Mouse (Mus musculus) midbrain, embryonic 12.5 days (tissue): ENCODE data around the gene Atp4a. TPM values are rescaled to one million over a fixed set of nuclear protein-coding genes. Genes with fewer than 3 reads are reported as not detected.
"Not testable (repeated sequence)": the region's sequence is repeated elsewhere in the genome, so short reads cannot be mapped to it uniquely, and the experiment has no call there.

Source experiments
- ATAC-seq: fragments of 200-750 bp; cut with Nextera tagmentation; 2 replicates; pipeline ENCODE4 v1.8.0; 2017; ENCODE audit warnings: low read depth, moderate TSS enrichment, moderate library complexity; ENCODE audit not compliant: low FRiP score
- H3K27ac ChIP-seq: fragments of 300-500 bp; sonication (generic); replicated peaks from 2 replicates; pipeline ENCODE4 v1.5.1; 2016; ENCODE audit warnings: mild to moderate bottlenecking
- H3K27me3 ChIP-seq: fragments of 300-500 bp; sonication (generic); 2 replicates; pipeline ENCODE4 v1.6.1; 2016; ENCODE audit warnings: mild to moderate bottlenecking
- H3K36me3 ChIP-seq: fragments of 300-500 bp; sonication (generic); 2 replicates; pipeline ENCODE4 v1.6.1; 2016
- H3K4me1 ChIP-seq: fragments of 300-500 bp; sonication (generic); 2 replicates; pipeline ENCODE4 v1.6.1; 2016
- H3K4me2 ChIP-seq: fragments of 300-500 bp; sonication (generic); replicated peaks from 2 replicates; pipeline ENCODE4 v1.6.1; 2016; ENCODE audit warnings: mild to moderate bottlenecking, moderate library complexity
- H3K4me3 ChIP-seq: fragments of 300-500 bp; sonication (generic); 2 replicates; pipeline ENCODE4 v1.5.1; 2016; ENCODE audit warnings: mild to moderate bottlenecking
- H3K9ac ChIP-seq: fragments of 300-500 bp; sonication (generic); replicated peaks from 2 replicates; pipeline ENCODE4 v1.6.1; 2016; ENCODE audit warnings: mild to moderate bottlenecking, moderate library complexity
- H3K9me3 ChIP-seq: fragments of 300-500 bp; sonication (generic); 2 replicates; pipeline ENCODE4 v1.6.1; 2016; ENCODE audit warnings: mild to moderate bottlenecking
- WGBS: fragments of 180-500 bp; shearing (Covaris S2); methylation state at CpG from one replicate; pipeline ENCODE4 v1.1.7; 2016; 5-methylcytosine and 5-hydroxymethylcytosine counted together
- polyA plus RNA-seq: library from polyadenylated mRNA; unstranded; fragments of >200 nt; fragmentation: Nextera tagmentation; extraction: Ambion mirVana; gene quantifications from 2 replicates; pipeline ENCODE4 v1.2.1, GENCODE M21; 2016

Atp4a gene
- polyA plus RNA-seq, 1 experiment from 2014 or later: 1.1 TPM

GRCm38 (mm10) chr7:30706214-30706882, 5.7 kb upstream of the Atp4a start:
- Histone ChIP-seq H3K27ac (no peak overlapping the region), H3K36me3 (no peaks in the 10 kb centered on the region), H3K27me3 (no peaks in the 10 kb centered on the region), H3K4me1 (no peaks in the 10 kb centered on the region), H3K9me3 (no peaks in the 10 kb centered on the region), H3K9ac (no peak overlapping the region), H3K4me2 (no peak overlapping the region), H3K4me3 (no peak overlapping the region)
- no peak for ATAC-seq
- WGBS: 84% methylated on average over 8 of the region's 8 CpGs

GRCm38 (mm10) chr7:30707441-30707840, 4.6 kb upstream of the Atp4a start:
- no peaks in the 10 kb centered on the region for H3K9me3 ChIP-seq
- no peaks in the 10 kb centered on the region for H3K27me3 ChIP-seq
- WGBS: 100% methylated on average over 1 of the region's 1 CpGs
- no peaks in the 10 kb centered on the region for H3K36me3 ChIP-seq
- H3K4me1 ChIP-seq: no peaks in the 10 kb centered on the region
- ATAC-seq: no peak
- no peak overlapping the region for H3K27ac ChIP-seq
- no peak overlapping the region for H3K4me3 ChIP-seq
- H3K9ac ChIP-seq: no peak overlapping the region
- H3K4me2 ChIP-seq: no peak overlapping the region

- Histone ChIP-seq H3K27me3 (peaks cover 49% of the 10 kb centered on the region), H3K36me3 (no peaks in the 10 kb centered on the region), H3K4me1 (peaks cover 11% of the 10 kb centered on the region; the same call in 1 of the 2 replicates), H3K9me3 (no peaks in the 10 kb centered on the region), H3K4me3 (peak overlapping the region; percentile 36), H3K9ac (no peak overlapping the region; the same call in 1 of the 2 replicates), H3K27ac (no peak overlapping the region), H3K4me2 (peak overlapping the region; percentile 55)
- ATAC-seq: peak; percentile 96
- WGBS: 2% methylated on average over 43 of the region's 43 CpGs
Observed at GRCm38 (mm10) chr7:30717006-30717715, 5.2 kb downstream of the Atp4a start.

- no peak overlapping the region for H3K27ac ChIP-seq
- H3K36me3 ChIP-seq: no peaks in the 10 kb centered on the region
- H3K4me3 ChIP-seq: peak overlapping the region; percentile 36
- H3K27me3 ChIP-seq: peaks cover 49% of the 10 kb centered on the region
- 8% methylated on average over 14 of the region's 14 CpGs for WGBS
- no peak overlapping the region; the same call in 1 of the 2 replicates for H3K9ac ChIP-seq
- ATAC-seq: no peak; the same call in 1 of the 2 replicates
- H3K9me3 ChIP-seq: no peaks in the 10 kb centered on the region
- peak overlapping the region; percentile 55 for H3K4me2 ChIP-seq
- H3K4me1 ChIP-seq: peaks cover 11% of the 10 kb centered on the region; the same call in 1 of the 2 replicates
Observed at GRCm38 (mm10) chr7:30717716-30718046, 5.7 kb downstream of the Atp4a start.

GRCm38 (mm10) chr7:30719669-30720068, 7.7 kb downstream of the Atp4a start:
- WGBS: 92% methylated on average over 5 of the region's 5 CpGs
- no peaks in the 10 kb centered on the region for H3K9me3 ChIP-seq
- no peak overlapping the region for H3K4me3 ChIP-seq
- no peaks in the 10 kb centered on the region for H3K36me3 ChIP-seq
- H3K27ac ChIP-seq: no peak overlapping the region
- peaks cover 11% of the 10 kb centered on the region; the same call in 1 of the 2 replicates for H3K4me1 ChIP-seq
- ATAC-seq: no peak
- no peak overlapping the region for H3K4me2 ChIP-seq
- H3K27me3 ChIP-seq: peaks cover 45% of the 10 kb centered on the region
- no peak overlapping the region for H3K9ac ChIP-seq

GRCm38 (mm10) chr7:30721286-30721685, 9.3 kb downstream of the Atp4a start:
- Histone ChIP-seq H3K27ac (no peak overlapping the region), H3K27me3 (peaks cover 28% of the 10 kb centered on the region), H3K9ac (no peak overlapping the region), H3K36me3 (peaks cover 4% of the 10 kb centered on the region; the same call in 1 of the 2 replicates), H3K4me1 (peaks cover 11% of the 10 kb centered on the region; the same call in 1 of the 2 replicates), H3K4me3 (no peak overlapping the region), H3K4me2 (no peak overlapping the region), H3K9me3 (no peaks in the 10 kb centered on the region)
- ATAC-seq: no peak
- WGBS: 79% methylated on average over 7 of the region's 7 CpGs

- peaks cover 8% of the 10 kb centered on the region for H3K4me1 ChIP-seq
- 72% methylated on average over 6 of the region's 6 CpGs for WGBS
- no peak for ATAC-seq
Observed at GRCm38 (mm10) chr7:30723274-30723953, 11.4 kb downstream of the Atp4a start.

GRCm38 (mm10) chr7:30728214-30728613, 16.2 kb downstream of the Atp4a start:
- ATAC-seq: no peak
- H3K27me3 ChIP-seq: no peaks in the 10 kb centered on the region
- H3K9ac ChIP-seq: peak overlapping the region; percentile 79
- peaks cover 27% of the 10 kb centered on the region for H3K4me1 ChIP-seq
- peak overlapping the region; percentile 73 for H3K4me3 ChIP-seq
- peak overlapping the region; percentile 63 for H3K4me2 ChIP-seq
- 85% methylated on average over 6 of the region's 6 CpGs for WGBS
- H3K9me3 ChIP-seq: no peaks in the 10 kb centered on the region
- peaks cover 30% of the 10 kb centered on the region for H3K36me3 ChIP-seq
- H3K27ac ChIP-seq: no peak overlapping the region

More at GRCm38 (mm10) chr7:30723274-30723953, 11.4 kb downstream of the Atp4a start:
- Histone ChIP-seq H3K9ac (no peak overlapping the region), H3K27me3 (peaks cover 10% of the 10 kb centered on the region; the same call in 1 of the 2 replicates), H3K9me3 (no peaks in the 10 kb centered on the region), H3K4me3 (no peak overlapping the region), H3K36me3 (peaks cover 20% of the 10 kb centered on the region), H3K27ac (no peak overlapping the region), H3K4me2 (no peak overlapping the region)

GRCm38 (mm10) chr7:30728739-30729395, 16.9 kb downstream of the Atp4a start:
- Histone ChIP-seq H3K27ac (peak overlapping the region; percentile 91), H3K4me3 (peak overlapping the region; percentile 73), H3K9ac (peak overlapping the region; percentile 79), H3K4me1 (peaks cover 27% of the 10 kb centered on the region), H3K27me3 (no peaks in the 10 kb centered on the region), H3K36me3 (peaks cover 35% of the 10 kb centered on the region), H3K4me2 (peak overlapping the region; percentile 63), H3K9me3 (no peaks in the 10 kb centered on the region)
- peak; percentile 63 for ATAC-seq
- WGBS: 9% methylated on average over 26 of the region's 26 CpGs

- Histone ChIP-seq H3K27ac (peak within 1 kb of the TSS; percentile 91), H3K4me3 (peak within 1 kb of the TSS; percentile 73), H3K27me3 (no peaks in the 10 kb centered on the region), H3K9ac (peak within 1 kb of the TSS; percentile 79), H3K4me1 (peaks cover 27% of the 10 kb centered on the region), H3K9me3 (no peaks in the 10 kb centered on the region), H3K4me2 (peak within 1 kb of the TSS; percentile 63), H3K36me3 (peaks cover 41% of the 10 kb centered on the region)
- WGBS: 0% methylated on average over 59 of the region's 60 CpGs
- peak; percentile 97 for ATAC-seq
Observed at GRCm38 (mm10) chr7:30729396-30730063, 17.5 kb downstream of the Atp4a start, which contains the start of gene Tmem147. Gene Tmem147, minus strand, starts transcription at chr7:30729540.

GRCm38 (mm10) chr7:30730064-30730722, 18.2 kb downstream of the Atp4a start:
- Histone ChIP-seq H3K27ac (peak overlapping the region; percentile 91), H3K4me2 (peak overlapping the region; percentile 63), H3K36me3 (peaks cover 47% of the 10 kb centered on the region), H3K4me3 (peak overlapping the region; percentile 73), H3K4me1 (peaks cover 27% of the 10 kb centered on the region), H3K9ac (peak overlapping the region; percentile 79)
- 23% methylated on average over 9 of the region's 22 CpGs for WGBS
- H3K27me3 ChIP-seq, H3K9me3 ChIP-seq: not testable (repeated sequence)
- 0 out of 2 replicates have a peak, but pooled peaks have one; percentile 0 for ATAC-seq
